Mouse (Mus musculus): Measurements from ENCODE around the gene Pcolce.

DNA sequence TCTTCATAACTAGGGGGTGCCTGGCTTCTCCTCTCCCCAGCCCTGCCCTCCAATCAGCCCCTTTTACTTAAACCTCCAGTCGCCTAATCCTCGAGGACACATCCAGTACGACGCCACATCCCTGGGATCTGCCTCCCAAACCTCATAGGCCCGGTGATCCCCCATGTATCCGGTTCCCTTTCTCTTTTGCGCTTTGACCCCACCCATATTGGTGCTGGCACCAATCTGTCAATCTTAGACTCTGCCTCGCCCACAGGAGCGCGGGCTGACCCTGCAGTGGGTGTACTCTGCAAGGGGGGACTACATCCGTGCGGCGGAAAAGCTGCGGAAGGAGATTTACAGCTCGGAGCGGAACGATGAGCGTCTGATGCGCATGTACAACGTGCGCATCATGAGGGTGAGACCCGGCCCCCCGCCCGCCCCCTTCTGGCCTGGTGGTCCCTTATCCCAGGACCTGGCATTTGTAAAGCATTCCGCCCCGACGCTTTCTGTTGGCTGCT lies 29.9 kb downstream of the Pcolce start:
- TF ChIP-seq CTCF (IDR thresholded peaks at IDR 0.05; ENCODE audit: low read depth, low read length) (no peak), POLR2A (IDR thresholded peaks at IDR 0.05; ENCODE audit: extremely low read depth, insufficient read depth, low read length) (no peak)
